Mouse (Mus musculus): ENCODE measurements around the gene Srrm1.

Gene Srrm1

DNA sequence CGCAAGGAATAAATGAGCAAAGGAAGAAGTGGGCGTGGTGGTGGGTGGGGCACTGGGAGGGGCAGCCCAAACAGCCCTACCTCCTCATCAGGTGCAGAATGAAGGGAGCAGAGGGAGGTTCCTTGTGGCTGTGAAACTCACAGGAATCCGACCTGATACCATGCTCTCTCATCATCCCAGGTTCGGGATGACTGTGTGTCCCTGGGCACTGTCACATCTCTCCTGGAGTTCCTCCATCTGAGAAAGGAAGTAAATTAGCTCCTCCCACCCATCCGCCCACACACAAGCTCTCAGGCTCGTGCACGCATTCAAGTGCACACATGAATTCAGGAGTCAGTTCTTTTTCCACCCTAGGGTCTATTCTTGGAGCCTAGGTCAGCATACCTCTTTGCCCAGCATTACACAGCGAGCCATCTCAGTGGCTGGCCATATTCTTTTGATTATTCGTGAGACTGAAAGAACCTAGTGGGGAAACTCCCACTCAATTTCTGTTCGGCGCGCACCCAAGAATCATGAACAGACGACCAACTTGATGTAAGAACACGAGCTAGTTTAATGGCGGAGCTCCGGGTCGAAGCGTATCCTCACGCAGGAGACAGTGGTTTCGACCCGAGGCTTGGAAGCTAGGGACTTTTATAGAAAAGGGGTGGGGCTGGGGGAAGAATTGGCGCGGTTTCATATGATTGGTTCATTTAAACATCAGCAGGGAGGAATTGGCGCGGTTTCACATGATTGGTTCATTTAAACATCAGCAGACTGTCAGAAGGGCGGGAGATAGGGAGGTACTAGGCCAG lies 52.7 kb downstream of the Srrm1 start:
- 89% methylated on average over 26 of the region's 26 CpGs for WGBS

- WGBS, result 86% methylated on average over 10 of the region's 10 CpGs
These were observed 54.4 kb downstream of the Srrm1 start for GRCm38 (mm10) chr4:135298680-135299079.

DNA sequence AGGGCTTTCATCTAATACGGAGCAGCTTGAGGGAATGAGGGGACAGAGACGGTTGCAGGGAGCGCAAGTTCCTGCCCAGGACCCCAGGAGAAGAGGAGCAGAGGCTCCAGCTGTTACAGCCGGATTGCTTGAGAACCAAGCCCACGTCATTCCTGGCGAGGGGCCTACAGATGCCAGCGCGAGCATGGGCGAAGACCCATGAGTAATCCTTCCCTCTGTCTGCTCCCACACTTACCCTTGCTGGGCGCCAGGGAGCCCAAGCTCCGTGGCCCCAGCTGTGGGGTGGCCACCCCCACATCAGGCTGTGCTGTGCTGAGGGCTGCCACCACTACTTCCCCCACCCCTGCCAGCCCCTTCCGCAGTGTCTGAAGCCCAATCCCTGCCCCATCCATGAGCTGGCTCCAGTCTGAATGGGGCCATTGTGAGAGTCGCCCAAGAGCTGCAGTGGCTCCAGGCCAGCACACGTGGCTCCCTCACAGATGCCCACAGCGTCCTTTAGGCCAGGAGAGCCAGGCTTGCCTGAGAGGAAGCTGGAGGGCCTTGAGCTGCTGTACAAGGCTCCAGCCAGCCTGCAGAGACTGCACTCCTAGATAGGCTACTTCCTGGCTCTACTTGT lies 55.1 kb downstream of the Srrm1 start:
- 40% methylated on average over 15 of the region's 15 CpGs for WGBS

DNA sequence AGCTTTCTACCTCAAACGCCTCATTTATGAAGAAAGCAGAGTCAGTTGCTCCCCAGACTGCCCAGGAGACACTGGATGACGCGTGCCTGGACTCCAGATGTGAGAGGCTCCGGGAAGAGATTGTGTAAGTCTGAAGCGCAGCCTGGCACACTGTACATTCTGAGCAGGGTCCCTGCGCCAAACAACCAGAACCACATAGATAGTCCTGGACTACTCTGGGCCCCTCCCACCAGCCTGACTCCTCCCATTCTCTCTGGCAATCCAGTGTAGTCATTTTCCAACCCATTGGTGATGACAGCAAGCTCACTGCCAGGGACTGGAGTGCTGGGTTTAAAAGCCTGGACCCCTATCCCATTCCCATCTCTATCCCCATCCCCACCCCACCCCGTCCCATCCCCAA lies 56.0 kb downstream of the Srrm1 start:
- 79% methylated on average over 7 of the region's 7 CpGs for WGBS

DNA sequence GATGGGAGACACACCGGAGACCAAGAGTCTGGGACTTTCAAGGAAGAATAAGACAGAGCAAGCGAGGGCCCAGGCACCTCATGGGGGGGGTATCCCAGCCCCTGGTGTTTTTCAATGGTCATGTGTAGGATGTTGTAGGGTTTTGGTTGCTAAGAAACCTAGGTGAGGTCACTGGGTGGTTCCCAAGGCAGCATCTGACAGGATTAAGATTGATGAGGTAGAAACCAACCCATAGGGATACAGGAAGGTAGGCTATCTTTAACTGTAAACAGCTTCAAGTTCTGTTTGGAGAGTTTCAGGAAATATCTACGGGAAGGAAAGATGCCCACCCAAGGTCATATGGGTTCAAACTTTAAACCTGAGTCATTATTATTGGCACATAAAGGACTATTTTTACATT lies 59.3 kb downstream of the Srrm1 start:
- 90% methylated on average over 3 of the region's 3 CpGs for WGBS

GRCm38 (mm10) chr4:135292477-135293089 lies 60.5 kb downstream of the Srrm1 start:
- WGBS, result 37% methylated on average over 12 of the region's 12 CpGs

DNA sequence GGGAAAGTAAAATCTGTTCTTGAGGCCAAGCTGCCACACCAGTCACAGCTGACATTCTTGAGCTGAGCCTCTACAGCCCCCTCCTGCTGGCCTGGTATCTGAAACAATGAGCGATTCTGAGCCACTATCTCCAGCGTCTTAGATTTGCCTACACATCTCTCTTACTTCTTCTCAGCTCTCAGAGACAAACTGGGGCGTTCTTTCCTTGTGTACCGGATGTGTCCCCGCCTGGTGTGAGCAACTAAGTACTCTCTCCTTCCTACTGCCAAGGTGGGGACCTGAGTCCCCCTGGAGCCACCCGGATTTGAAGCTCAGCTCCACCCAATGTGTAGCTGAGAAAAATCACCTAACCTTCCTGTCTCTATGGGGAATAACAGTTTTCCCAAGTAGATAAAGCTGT lies 61.3 kb downstream of the Srrm1 start:
- WGBS, result 61% methylated on average over 6 of the region's 6 CpGs

GRCm38 (mm10) chr4:135291199-135291598 lies 61.9 kb downstream of the Srrm1 start:
- 95% methylated on average over 8 of the region's 8 CpGs for WGBS

GRCm38 (mm10) chr4:135287975-135288374 lies 65.1 kb downstream of the Srrm1 start:
- WGBS, result 92% methylated on average over 3 of the region's 3 CpGs

DNA sequence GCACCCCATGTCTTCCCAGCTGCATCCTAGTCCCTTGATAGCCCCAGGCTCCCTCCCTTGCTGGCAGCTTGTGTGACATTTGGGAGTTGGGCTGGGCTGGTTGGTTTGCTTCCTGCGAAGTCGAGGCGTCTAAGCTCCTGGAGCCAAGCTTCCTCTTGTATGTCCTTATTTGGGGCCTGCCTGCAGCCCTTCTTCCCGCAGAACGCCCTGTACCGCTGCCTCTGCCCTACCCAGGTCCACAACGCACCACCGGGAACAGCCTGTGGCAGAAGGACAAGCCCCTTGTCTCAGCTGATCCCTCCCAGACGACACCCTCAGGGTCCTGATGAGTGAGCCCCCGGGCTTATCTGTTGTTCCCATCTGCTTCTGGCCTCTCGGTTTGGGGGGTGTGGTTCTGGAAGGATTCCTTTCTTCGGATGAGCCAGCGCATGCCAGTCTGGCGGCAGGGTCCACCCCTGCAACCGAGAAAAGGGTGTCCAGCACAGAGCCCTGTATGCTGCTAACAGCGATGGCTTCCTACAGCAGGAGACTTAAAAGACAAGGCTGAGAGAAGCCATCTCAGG lies 66.2 kb downstream of the Srrm1 start:
- WGBS, result 39% methylated on average over 16 of the region's 16 CpGs

- 68% methylated on average over 12 of the region's 12 CpGs for WGBS
These were observed 67.0 kb downstream of the Srrm1 start for GRCm38 (mm10) chr4:135286033-135286622.

DNA sequence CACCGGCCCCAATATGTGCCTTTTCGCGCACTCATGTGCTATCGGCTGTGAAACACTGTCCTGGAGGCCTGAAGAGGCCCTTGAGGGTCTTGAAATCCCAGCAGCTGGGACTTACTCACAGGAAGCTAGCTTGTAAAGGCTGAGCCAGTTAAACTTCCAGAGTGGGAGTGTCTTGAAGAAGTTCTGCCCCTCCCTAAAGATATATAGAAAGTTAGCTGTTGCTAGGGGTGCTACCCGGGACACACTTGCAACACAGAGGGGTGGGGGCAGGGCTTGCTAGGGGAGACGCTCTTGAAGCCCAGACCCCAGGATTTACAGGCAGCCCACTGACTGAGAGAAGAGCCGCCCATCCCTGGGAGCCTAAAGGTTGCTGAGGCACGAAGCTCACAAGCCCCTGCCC lies 67.7 kb downstream of the Srrm1 start:
- WGBS, result 78% methylated on average over 8 of the region's 8 CpGs

GRCm38 (mm10) chr4:135283875-135284274 lies 69.2 kb downstream of the Srrm1 start:
- WGBS, result 91% methylated on average over 7 of the region's 7 CpGs

DNA sequence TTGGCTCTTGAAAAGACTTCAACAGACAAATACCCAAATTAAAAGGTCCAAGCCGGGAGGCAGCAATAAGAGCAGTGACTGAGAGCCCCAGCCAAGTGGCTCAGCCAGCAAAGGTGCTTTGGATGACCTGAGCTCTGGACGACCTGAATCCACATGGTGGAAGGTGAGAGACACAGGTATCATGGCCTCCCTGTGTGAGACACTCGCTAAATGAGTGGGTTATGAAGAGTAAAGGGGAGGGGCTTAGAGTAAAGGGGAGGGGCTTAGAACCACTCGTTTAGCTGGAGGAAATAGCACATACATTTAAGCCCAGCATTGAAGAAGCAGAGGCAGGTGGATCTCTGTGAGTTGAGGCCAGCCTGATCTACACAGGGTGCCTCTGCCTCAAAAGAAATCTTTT lies 69.7 kb downstream of the Srrm1 start:
- 63% methylated on average over 4 of the region's 4 CpGs for WGBS

- WGBS, result 65% methylated on average over 13 of the region's 13 CpGs
These were observed 70.3 kb downstream of the Srrm1 start for GRCm38 (mm10) chr4:135282651-135283290.

DNA sequence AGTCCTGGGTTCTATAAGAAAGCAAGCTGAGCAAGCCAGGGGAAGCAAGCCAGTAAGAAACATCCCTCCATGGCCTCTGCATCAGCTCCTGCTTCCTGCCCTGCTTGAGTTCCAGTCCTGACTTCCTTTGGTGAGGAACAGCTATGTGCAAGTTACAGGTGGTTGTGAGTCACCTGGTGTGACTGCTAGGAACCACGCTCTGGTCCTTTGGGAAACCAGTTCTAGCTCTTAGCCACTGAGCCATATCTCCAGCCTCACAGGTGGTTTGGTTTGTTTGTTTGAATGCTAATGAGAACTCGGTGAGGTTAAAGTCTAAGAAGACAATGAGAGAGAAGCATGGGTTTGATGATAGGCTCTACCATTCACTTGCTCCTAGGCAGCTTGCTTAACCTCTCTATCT lies 73.1 kb downstream of the Srrm1 start:
- WGBS, result 86% methylated on average over 2 of the region's 2 CpGs

DNA sequence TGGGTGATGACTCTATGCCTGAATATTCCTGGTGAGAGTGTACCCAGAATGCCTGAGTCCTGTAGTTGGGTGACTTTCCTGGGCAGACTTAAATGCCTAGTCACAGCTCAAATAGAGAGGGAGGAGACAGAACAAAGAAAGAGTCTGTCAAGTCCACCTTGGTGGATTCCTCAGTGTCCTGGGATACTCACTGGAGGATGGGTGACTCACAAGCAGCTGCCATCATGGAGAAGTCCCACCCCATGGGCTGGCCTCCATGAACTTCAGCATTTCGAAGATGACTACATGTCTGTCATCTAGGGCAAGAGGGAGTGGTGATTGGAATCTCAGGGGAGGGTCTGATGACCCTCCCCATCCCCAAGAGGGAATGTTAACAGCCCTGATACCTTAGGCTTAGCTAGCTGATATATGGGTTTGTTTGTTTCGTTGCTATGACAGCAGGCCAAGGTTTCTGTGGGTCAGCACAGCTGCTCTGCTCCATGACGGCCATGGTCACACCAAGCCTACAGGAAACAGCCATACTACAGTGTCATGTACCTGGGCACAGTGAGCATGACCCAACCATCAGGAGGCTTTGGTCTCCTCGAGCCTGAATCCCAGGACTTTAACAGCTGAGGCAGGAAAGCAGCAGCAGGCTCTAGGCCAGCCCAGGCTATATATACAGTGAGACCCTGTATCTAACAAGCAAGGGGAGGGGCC lies 76.3 kb downstream of the Srrm1 start:
- WGBS, result 84% methylated on average over 4 of the region's 4 CpGs

DNA sequence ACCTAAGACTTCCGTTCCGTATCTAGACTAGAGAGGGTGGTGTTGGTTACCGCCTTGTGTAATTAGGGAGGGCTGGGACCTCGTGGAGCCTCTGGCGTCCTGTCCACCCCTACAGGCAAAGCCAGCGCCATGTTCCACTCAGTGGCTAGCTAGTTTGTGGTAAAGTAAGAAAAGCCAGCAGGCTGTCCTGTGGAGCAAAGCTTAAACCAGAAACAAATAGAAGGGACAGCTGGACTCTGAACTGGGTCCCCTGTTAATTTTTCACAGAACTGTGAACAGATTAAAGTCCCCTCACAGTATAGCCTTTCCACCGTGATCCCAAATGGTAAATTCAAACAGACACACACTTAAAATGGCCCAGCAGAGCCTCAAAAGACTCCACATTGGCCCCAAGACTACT lies 78.4 kb downstream of the Srrm1 start:
- WGBS, result 90% methylated on average over 7 of the region's 7 CpGs

DNA sequence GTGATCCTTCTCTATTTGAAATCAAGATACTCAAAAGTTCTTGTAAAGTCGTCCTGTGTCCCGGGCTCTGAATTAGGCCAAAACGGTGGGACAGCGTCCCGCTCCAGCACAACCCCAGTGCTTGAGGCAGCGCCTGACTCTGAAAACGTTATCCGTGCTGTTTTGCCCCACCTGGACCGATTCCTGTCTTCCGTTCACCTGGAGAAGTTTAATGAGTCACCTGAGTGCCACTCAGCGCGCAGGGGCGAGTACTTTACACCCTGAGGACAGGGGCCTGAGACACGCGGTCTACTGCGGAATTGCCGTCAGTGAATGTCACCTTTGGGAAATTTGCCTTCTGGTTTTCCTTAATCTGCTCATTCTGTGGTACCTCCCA lies 79.8 kb downstream of the Srrm1 start:
- 18% methylated on average over 17 of the region's 17 CpGs for WGBS

DNA sequence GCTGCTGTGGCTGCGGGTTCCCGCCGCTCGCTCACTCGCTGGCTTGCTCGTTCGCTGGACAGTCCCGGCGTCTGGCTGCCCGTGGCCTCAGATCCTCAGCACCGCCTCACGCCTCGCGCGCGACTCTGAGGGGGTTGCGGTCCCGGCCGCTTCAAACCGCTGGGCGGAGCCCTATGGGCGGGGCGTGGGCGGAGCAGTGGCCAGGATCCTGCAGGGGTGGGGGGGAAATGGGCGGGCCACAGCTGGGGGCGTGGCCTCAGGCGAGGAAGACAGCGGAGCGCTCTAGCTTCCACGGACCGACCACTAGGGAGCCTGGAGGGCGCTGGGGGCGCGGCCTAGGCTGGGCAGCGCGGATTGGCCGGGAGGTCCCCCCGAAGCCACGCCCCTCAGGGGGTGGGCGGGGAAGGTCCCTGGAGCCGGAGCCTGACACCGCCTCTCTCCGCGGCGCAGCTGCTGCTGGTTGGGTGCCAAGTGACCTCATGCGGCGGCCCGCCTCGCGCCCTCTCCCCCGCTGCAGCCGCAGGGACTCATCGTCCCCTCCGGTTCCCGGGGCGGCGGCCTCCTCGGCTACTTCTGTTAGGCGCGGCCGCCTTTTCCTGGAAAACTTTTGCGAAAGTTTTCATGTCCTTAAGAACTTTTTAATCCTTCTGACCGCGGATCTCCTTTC lies 80.3 kb downstream of the Srrm1 start, which contains the start of gene Clic4:
Gene Clic4 (minus strand): TSS at position 175 of the 667 bp plus-strand sequence.
- under 1% methylated on average over 61 of the region's 64 CpGs for WGBS

All from cerebral cortex, adult 2 months (tissue).